Mouse (Mus musculus): ENCODE results near the gene 4931422A03Rik.

DNA sequence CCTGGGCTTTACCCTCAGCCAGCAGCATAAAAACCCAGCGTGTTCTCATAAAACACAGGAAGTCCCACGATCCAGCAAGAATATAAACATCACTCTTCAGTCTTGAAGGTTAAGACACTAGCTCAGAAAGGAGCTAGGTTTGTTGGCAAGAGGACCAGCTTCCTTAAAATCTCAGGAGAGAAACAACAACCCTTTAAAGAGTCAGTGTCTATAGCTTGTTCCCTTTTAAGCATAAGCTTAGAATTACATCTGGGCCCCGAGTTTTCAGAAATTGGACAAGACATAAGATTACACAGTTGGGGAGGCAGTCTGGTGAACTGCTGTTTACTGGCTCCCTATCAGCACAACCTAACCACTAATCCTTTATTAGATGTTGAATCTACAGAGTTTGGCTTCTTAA lies 56.3 kb downstream of the 4931422A03Rik start:
- no peak for TF ChIP-seq CTCF (IDR thresholded peaks at IDR 0.05; ENCODE audit: control insufficient read depth, insufficient read depth, low read length)
- TF ChIP-seq POLR2A (IDR thresholded peaks at IDR 0.05; ENCODE audit: borderline replicate concordance, control insufficient read depth, low read depth, low read length), result no peak

Measured in bone marrow, adult 2 months (tissue).